Mouse (Mus musculus) right cerebral cortex, postnatal 25 days (tissue): ENCODE data around the gene Pbxip1.
A peak's percentile ranks its signal among the peaks of the same experiment; 100 is the strongest.
"Not testable (repeated sequence)": the region's sequence is repeated elsewhere in the genome, so short reads cannot be mapped to it uniquely, and the experiment has no call there.

Experiments used
- DNase-seq: peaks from one replicate; pipeline ENCODE4 v3.0.0; 2022

Gene Pbxip1

GRCm38 (mm10) chr3:89410864-89411263 lies 25.6 kb upstream of the Pbxip1 start:
- DNase-seq, result no peak

- DNase-seq, result peak; percentile 99
These were observed 24.8 kb upstream of the Pbxip1 start, which contains the start of gene Flad1 for GRCm38 (mm10) chr3:89411490-89412393. Flad1 (minus strand) TSS chr3:89411870.

DNA sequence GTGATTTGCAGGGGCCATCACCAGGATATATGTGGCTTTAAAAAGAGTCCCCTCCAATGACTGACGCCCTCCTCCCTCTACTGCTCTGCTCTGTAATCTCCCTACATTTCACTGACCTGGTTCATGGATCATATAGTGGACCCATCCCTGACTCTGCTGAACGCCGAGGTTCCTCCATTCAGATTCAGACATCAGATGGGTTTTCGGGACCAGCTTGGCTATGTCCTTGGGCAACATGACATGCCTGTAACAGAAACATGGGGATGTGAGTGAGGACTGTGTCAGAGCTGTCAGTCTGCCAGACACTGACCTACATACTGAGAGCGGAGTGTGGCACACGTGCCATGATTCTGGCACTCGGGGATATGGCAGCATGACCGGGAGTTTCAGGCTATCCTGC lies 20.3 kb upstream of the Pbxip1 start:
- no peak for DNase-seq

DNA sequence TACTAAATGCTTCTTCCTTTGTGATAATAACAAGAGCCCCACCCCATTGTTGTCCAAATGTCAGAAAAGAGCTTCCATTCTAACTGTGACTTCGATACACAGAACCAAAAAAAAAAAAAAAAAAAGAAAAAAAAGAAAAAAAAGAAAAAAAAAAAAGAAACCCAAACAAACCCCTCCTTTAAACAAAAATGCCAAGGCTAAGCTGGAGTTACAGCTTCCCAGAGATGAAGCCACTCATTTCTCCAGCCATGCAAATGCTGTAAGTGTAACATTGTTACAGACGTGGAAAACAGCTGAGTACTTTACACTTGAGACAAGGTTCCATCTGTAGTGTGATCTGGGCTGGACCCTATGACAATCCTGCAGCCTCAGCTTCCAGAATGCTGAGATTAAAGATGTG lies 19.4 kb upstream of the Pbxip1 start:
- DNase-seq, result no peak

GRCm38 (mm10) chr3:89417840-89418169 lies 18.7 kb upstream of the Pbxip1 start:
- DNase-seq, result no peak

- peak; percentile 91 for DNase-seq
These were observed 18.2 kb upstream of the Pbxip1 start, which contains the start of the genes Cks1b and Shc1 for GRCm38 (mm10) chr3:89418170-89418860. Cks1b (minus strand) TSS chr3:89418383. Shc1 (plus strand) TSS chr3:89418443.

- no peak for DNase-seq
These were observed 17.6 kb upstream of the Pbxip1 start for GRCm38 (mm10) chr3:89418861-89419250.

DNA sequence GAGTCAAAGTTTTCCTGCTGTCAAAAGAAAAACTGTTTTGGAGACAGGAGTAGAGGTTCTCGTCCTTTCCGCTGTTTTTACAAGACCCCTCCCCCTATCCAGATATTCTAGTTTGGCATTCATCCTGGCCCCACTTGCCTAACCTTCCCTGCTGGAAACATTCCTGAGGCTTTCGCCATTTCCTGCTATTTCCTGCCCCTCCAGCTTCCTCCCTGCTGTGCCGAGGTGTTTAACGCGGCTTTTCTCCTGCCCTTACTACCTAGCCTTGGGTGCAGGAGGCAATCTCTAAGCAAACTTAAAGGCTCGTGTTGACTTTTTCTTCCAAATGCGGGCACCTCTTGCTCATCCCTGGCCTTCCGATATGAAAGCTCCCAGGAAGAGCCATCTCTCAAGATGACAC lies 16.9 kb upstream of the Pbxip1 start:
- no peak for DNase-seq

DNA sequence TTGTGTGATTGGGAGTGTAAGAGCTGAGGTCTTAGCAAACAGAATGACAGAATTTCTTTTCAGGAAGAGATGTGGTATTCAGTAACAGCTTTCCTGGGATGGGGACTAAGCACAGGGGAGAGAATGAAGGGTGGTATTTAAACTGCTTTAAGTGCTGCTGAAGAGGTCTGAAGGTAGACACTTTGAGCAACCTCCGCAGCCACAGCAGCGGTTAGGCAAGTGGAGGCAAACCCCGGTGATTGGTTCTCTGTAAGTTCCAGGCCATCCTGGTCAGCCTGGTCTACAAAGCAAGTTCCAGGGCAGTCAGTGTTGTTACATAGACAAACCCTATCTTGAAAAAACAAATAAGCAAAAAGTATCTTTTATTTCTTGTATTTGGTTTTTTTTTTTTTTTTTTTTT lies 16.5 kb upstream of the Pbxip1 start:
- DNase-seq, result no peak

DNA sequence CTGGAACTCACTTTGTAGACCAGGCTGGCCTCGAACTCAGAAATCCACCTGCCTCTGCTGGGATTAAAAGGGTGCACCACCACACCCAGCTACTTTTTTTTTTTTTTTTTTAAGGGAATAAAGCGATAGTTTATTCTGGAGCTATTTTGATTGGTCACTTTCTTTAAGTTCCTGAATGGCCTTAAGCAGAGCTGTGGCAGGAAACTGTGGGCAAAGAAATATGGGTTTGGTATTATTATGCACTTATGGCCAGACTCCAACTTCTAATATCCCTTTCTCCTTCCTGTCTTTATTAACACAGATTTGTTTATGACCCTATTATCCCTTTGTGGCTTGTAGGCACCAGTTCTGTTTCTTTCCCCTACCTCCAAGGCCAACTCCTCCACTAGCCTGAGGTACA lies 16.1 kb upstream of the Pbxip1 start:
- DNase-seq, result no peak

DNA sequence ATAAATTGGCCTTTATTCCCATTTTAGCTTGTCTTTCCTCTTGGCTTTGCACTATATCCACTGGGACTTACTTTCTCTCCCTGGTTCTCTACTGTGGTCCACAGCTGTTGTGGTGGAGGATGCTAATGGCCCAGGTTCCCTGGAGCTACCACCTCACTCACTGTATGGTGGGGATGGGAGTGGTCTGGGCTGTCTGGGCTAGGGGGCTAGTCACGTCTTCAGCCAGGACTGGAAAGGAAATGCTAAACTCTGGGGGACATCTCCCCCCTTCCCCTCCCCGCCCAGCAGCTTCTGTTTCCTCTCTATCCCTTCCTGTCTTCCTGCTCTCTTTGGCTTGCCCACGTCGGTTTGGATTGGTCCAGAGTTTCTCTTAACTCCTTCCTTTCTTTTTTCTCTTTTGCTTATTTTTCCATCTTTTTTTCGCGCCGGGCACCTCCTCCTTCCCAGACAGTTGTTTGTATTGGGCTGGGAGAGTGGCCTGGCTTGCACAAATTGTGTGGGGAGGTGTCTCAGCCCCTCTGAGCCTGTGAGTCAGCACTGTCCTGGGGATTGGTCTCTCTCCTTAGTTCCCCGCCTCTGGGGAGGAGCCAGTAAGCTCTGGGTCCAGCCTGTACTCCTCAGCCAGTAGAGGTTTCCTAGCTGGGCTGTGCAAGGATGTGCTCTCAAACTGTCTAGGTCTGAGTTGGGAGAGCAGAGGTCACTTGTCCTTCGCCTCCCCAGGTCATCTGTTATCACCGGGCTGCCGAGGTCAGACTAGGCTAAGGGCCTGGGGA lies 15.3 kb upstream of the Pbxip1 start:
- DNase-seq, result peak; percentile 65

- no peak for DNase-seq
These were observed 14.6 kb upstream of the Pbxip1 start for GRCm38 (mm10) chr3:89421810-89422473.

DNA sequence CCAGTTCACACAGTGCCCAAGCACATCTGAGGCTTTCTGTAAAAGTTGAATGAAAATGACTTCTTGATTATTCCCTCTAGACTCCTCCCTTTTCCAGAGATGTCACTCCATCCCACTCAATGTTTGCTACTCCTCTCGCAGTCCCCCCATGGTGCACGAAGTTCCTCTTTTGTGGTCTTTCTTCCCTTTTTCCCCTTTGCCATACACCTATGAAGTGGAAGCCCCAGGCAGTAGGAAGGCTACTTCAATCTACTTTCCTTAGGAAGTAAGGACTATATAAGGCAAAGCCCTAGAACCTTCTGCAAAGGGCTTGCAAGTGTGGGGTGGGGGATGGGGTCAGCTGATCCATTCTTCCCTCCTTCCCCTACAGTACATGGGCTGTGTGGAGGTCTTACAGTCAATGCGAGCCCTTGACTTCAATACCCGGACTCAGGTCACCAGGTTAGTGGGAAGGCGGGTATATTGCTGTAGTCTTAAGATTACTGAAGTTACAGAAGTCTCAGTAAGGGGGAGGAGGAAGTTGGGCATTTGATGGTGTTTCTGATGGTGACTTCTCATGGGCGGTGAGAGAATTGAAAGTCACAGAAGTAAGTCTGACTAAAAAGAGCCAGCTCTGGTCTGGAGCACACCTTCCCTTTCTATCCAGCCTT lies 13.8 kb upstream of the Pbxip1 start:
- no peak for DNase-seq

DNA sequence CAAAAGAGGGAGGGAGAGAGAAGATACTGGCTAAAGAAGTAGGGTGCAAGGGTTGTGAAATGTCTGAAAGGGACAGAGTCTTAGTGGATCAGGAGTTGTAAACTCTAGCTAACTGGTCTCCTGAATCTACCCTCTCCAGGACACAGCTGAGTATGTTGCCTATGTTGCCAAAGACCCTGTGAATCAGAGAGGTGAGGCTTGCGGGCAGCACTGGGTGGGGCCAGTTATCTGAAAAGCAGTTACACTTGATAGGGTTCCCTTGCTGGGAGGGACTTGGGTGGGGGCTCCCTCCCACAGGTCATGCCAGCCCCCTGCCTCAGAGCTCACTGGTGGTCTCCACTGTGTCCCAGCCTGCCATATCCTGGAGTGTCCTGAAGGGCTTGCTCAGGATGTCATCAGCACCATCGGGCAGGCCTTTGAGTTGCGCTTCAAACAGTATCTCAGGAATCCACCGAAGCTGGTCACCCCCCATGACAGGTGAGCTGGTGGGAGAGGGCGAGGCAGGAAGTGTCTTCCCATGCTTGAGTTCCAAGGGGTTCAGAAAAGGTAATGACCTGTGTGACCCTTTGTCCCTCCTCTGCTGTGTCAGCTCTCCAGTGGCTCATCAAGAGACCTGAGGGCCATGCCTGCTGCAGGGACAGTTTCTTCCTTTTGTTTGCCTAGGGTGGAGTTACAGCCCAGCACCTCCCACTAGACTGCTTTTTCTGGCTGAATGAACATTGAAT lies 11.9 kb upstream of the Pbxip1 start:
- no peak for DNase-seq

- no peak for DNase-seq
These were observed 11.4 kb upstream of the Pbxip1 start for GRCm38 (mm10) chr3:89425141-89425525.

DNA sequence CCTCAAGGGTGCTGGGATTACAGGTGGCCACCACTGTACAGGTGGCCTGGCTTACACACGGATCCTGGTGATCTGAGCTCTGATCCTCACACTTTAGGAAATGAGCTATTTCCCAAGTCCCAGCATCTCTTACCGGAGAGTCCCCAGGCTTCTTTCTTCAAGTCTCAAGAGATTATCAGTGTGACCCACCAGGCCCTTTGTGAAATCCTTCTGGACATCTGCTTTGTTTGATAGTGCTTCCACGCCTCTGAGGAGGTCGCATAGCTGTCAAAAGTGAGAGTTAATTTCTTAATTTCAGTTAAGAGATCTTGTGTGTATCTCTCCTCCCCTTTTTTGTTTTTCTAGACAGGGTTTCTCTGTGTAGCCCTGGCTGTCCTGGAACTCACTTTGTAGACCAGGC lies 10.6 kb upstream of the Pbxip1 start:
- DNase-seq, result no peak

GRCm38 (mm10) chr3:89429021-89429420 lies 7.5 kb upstream of the Pbxip1 start:
- not testable (repeated sequence) for DNase-seq

DNA sequence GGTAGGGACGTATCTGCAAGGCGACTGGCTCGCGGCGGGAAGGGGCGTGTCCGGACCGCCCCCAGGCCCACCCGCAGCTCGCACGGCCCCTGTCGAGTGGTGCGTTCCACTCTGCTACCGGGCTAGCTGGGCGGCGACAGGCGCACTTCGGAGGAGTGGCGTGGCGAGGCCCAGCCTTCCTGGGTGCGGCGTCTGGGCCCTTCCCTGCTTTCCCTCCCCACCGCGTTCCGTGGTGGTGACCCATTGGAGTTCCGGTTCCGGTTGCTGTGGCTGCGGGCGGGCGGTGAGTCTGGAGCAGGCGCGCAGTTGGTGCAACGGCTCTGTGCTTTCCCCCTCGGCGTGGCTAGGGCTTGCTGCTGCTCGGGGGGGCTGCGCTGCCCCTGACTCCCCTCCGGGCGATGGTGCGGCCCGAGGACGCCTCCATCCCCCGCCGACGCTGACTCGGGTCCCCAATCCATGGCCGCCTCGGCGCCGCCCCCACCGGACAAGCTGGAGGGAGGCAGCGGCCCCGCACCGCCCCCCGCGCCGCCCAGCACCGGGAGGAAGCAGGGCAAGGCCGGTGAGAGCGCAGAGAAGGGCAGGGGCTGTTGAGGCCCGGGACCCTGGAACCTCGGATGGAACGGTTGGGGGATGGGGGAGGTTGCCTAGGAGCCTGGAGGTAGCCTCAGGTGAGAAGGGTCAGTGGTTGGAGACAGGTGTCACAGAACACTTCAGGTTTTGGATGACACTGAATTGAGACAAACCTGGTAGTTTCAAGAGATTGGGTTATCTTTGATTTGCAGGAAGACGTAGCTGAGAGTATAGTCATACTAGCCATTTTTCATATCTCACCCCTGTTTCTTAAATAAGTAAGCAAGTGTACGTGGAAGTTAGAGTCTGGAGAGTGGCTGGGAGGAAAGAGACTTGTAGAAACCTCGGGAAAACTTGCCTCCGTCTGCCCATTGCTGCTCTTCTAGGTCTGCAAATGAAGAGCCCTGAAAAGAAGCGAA lies 6.0 kb upstream of the Pbxip1 start, which contains the start of gene Pygo2:
Gene Pygo2 (plus strand): TSS at position 44 of the 989 bp plus-strand sequence.
- DNase-seq, result peak; percentile 98

DNA sequence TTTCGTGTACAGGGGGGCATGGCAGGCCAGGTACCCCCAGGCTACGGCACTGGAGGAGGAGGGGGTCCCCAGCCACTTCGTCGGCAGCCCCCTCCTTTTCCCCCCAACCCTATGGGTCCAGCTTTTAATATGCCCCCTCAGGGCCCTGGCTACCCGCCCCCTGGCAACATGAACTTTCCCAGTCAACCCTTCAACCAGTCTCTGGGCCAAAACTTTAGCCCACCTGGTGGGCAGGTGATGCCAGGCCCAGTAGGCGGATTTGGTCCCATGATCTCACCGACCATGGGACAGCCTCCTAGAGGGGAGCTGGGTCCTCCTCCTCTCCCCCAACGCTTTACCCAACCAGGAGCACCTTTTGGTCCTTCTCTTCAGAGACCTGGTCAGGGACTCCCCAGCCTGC lies 3.9 kb upstream of the Pbxip1 start:
- DNase-seq, result no peak

DNA sequence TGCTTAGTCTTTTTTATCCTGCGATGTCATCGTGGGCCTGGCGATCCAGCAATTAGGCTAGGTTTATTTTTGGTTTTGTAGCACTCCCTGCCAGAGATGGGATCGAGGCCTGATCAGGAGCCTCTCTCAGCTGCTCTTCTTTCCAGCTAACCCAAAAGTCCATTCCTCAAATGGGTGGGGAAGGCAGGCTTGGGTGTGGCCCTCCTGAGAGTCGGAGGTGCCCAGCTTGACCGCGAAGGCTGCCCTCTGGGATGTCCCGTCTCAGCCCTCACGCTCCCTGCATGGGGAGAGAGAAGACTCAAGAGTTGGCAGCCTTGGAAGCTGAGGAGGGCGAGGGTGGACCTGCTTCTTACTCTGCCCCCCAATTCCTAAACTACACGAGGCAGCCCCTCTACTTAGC lies 2.0 kb upstream of the Pbxip1 start:
- DNase-seq, result no peak
